Mouse (Mus musculus) hindbrain, embryonic 16.5 days (tissue): ENCODE data around the gene Nfia. TPM values are rescaled to one million over a fixed set of nuclear protein-coding genes. Genes with fewer than 3 reads are reported as not detected.

ENCODE experiments used
- ATAC-seq: fragments of 200-750 bp; cut with Nextera tagmentation; 2 replicates; pipeline ENCODE4 v1.8.0; 2017; ENCODE audit warnings: moderate TSS enrichment, moderate library complexity
- H3K27ac ChIP-seq: fragments of 300-500 bp; sonication (generic); 2 replicates; pipeline ENCODE4 v1.5.1; 2014; ENCODE audit warnings: low read depth, mild to moderate bottlenecking, control low read depth, low read length, moderate library complexity
- H3K27me3 ChIP-seq: fragments of 300-500 bp; sonication (generic); replicated peaks from 2 replicates; pipeline ENCODE4 v1.6.1; 2014; ENCODE audit warnings: low read length; ENCODE audit not compliant: control insufficient read depth, insufficient read depth
- H3K36me3 ChIP-seq: fragments of 300-500 bp; sonication (generic); 2 replicates; pipeline ENCODE4 v1.6.1; 2014; ENCODE audit warnings: mild to moderate bottlenecking, low read length, moderate library complexity, mixed read lengths; ENCODE audit not compliant: control insufficient read depth, insufficient read depth
- H3K4me1 ChIP-seq: fragments of 300-500 bp; sonication (generic); 2 replicates; pipeline ENCODE4 v1.6.1; 2014; ENCODE audit warnings: low read depth, low read length; ENCODE audit not compliant: control insufficient read depth, insufficient read depth
- H3K4me2 ChIP-seq: fragments of 300-500 bp; sonication (generic); 2 replicates; pipeline ENCODE4 v1.6.1; 2014; ENCODE audit warnings: mild to moderate bottlenecking, low read length, control low read depth, moderate library complexity
- H3K4me3 ChIP-seq: fragments of 300-500 bp; sonication (generic); 2 replicates; pipeline ENCODE4 v1.5.1; 2014; ENCODE audit warnings: mild to moderate bottlenecking, low read length, control low read depth, moderate library complexity
- H3K9ac ChIP-seq: fragments of 300-500 bp; sonication (generic); 2 replicates; pipeline ENCODE4 v1.6.1; 2014; ENCODE audit warnings: low read depth, mild to moderate bottlenecking, control low read depth, low read length, moderate library complexity
- H3K9me3 ChIP-seq: fragments of 300-500 bp; sonication (generic); 2 replicates; pipeline ENCODE4 v1.6.1; 2014; ENCODE audit warnings: mild to moderate bottlenecking, low read length, moderate library complexity; ENCODE audit not compliant: control insufficient read depth
- WGBS: fragments of 180-500 bp; shearing (Covaris S2); extraction: QIAGEN DNeasy Blood & Tissue Kit; methylation state at CpG from one replicate; pipeline ENCODE4 v1.1.7; 2014; 5-methylcytosine and 5-hydroxymethylcytosine counted together
- polyA plus RNA-seq: library from polyadenylated mRNA; unstranded; fragments of >200 nt; fragmentation: Nextera tagmentation; extraction: Ambion mirVana; gene quantifications from 2 replicates; pipeline ENCODE4 v1.2.1, GENCODE M21; 2015

Nfia gene
- polyA plus RNA-seq, 1 experiment from 2014 or later = 38.4 TPM

DNA sequence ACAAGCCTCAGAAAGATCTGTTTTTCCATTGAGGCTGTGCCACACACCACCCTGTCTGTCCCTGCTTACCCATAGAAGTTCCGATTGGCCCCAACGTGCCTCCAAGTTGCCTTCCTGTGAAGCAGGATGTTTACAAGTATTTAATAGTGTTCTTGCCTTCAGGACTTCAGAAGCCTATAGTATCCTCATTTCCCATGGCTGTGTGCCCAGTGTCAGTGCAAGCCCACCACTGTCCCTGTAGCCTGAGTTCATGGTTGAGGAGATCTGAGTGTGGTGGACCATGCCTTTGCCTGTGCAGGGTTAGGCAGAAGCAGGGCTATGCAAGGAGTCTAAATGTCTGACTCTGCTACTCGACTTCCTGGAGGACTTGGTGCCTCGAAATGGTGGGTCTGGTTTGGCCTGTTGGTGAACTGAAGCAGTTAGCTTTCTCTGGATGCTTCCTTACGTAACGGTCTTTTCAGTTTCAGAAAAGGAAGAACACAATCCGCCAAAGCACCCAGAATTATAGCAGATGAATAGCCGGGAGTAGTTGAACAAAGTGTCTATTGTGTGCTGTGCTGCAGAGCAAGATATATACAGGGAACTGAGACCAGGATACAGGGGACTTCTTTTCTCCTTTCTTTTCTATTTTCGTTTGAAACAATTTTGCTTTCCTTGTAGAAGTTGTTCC lies 99.4 kb downstream of the Nfia start:
- Histone ChIP-seq H3K27ac (peak overlapping the region; percentile 11; the same call in 1 of the 2 replicates), H3K4me2 (no peak overlapping the region)

DNA sequence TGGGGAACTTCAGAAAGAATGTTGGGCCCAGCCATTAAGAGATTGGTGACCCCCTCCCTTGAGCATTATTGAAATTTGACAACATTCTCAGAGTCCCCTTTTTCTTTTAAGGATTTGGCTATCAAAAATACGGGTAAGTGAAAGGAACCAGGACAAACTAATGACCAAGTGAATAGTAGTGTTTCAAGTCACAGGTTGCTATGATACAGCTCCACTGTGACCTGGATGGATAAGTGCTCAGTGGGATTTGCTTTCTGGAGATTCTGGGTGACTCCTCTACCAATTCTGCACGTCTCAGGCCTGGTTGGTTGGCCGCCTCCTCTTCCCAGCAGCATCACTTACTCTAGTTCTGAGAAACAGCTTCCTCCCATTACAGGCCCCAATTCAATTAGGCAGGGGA lies 102.4 kb downstream of the Nfia start:
- H3K27ac ChIP-seq = no peak overlapping the region
- WGBS = 36% methylated on average over 3 of the region's 3 CpGs
- no peak overlapping the region for H3K4me2 ChIP-seq
- no peak overlapping the region for H3K4me3 ChIP-seq
- H3K4me1 ChIP-seq = peaks cover 9% of the 10 kb centered on the region
- H3K36me3 ChIP-seq = no peaks in the 10 kb centered on the region
- no peaks in the 10 kb centered on the region for H3K9me3 ChIP-seq
- peak; percentile 60 for ATAC-seq
- no peak overlapping the region for H3K9ac ChIP-seq
- H3K27me3 ChIP-seq = no peaks in the 10 kb centered on the region

More for the DNA sequence above, 99.4 kb downstream of the Nfia start:
- no peaks in the 10 kb centered on the region for H3K36me3 ChIP-seq
- peaks cover 20% of the 10 kb centered on the region for H3K4me1 ChIP-seq
- no peaks in the 10 kb centered on the region for H3K27me3 ChIP-seq
- no peak overlapping the region for H3K9ac ChIP-seq
- H3K9me3 ChIP-seq = no peaks in the 10 kb centered on the region
- no peak overlapping the region for H3K4me3 ChIP-seq
- no peak for ATAC-seq
- WGBS = 36% methylated on average over 9 of the region's 9 CpGs

DNA sequence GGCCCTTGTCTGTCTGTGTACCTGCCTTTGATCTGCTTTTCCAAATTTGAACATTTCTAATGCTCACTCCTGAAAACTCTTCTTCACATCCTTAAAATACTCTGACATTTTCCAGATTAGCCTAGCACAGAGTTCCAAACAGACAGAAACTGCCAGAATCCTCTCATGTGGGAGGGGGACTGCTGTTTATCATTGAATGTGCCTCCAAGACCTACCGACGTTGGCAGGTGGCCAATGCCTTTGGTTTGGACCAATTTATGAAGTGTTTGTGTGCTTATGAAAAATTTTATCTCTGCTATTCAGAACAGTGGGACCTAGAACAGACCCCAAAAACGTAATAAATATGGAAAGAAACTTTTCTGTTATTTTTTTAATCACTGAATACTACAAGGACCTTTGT lies 103.4 kb downstream of the Nfia start:
- no peak overlapping the region for H3K4me2 ChIP-seq
- peaks cover 11% of the 10 kb centered on the region for H3K4me1 ChIP-seq
- no peaks in the 10 kb centered on the region for H3K9me3 ChIP-seq
- no peak overlapping the region for H3K27ac ChIP-seq
- no peaks in the 10 kb centered on the region for H3K36me3 ChIP-seq
- H3K27me3 ChIP-seq = no peaks in the 10 kb centered on the region
- WGBS = 62% methylated on average over 3 of the region's 3 CpGs
- ATAC-seq = no peak
- H3K4me3 ChIP-seq = no peak overlapping the region
- H3K9ac ChIP-seq = no peak overlapping the region

DNA sequence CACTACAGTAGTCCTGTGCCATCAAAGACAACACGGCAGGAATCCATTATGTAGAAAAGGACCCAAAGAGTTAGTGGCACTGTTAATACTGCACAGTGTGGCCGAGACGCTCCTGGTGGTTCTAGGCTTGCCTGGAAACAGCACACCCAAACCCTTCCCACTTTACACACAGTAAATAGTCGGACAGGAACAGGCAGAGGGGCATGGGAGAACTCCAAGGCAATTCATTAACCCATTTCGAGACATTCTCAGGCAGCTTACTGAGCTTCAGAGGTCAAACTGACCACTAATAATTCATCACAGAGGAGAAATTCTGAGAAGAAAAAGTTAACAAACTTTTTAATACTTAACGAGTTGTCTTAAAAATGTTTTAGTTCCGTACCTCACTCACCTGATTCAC lies 107.2 kb downstream of the Nfia start:
- Histone ChIP-seq H3K4me3 (no peak overlapping the region), H3K36me3 (no peaks in the 10 kb centered on the region), H3K27ac (no peak overlapping the region), H3K9me3 (no peaks in the 10 kb centered on the region), H3K27me3 (no peaks in the 10 kb centered on the region), H3K4me1 (peaks cover 5% of the 10 kb centered on the region), H3K9ac (no peak overlapping the region), H3K4me2 (no peak overlapping the region)
- WGBS = 64% methylated on average over 7 of the region's 7 CpGs
- peak; percentile 32; the same call in 1 of the 2 replicates for ATAC-seq

DNA sequence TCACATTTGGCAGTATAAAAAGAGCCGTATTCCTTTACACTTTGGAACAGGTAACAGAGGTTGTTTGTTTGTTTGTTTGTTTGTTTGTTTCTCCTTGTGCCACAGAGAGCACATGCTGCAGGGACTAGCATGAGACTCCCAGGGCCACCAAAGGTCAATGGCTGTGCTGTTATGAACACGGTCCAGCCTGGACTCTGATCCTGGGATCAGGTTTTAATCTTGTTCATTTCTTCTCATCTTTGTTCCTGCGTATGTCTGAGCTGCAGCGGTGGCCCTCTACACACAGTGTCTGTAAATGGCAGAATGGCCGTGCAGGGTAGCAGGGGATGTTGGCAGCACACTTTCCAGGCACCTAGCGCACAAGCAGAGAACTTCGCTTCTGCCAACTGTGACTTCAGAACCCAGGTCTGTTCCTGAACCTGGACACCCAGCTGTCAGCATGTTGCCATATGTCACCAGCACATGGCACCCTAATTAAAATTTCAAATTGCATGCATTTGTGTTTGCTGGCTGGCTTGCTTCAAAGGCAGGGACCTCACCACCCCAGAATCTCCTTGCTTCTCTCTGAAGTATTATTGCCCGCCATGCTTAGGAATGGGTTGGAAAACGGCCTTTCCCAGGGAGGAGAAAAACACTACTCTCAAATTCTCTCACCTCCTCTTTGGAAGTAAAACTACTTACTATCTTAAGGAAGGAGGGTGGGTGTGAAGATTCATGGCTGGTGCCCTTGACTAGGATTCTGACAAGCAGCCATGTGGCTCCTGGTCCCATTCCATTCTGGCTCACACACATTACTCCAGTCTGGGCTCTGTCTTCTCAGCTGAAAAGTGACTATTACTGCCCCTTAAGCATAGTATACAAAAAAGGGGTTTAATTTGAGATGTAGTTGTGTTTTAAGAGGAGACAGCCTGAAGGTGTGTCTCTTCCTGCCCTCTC lies 107.9 kb downstream of the Nfia start:
- Histone ChIP-seq H3K27ac (peak overlapping the region; percentile 51; the same call in 1 of the 2 replicates), H3K27me3 (no peaks in the 10 kb centered on the region)
- peak; percentile 77 for ATAC-seq

DNA sequence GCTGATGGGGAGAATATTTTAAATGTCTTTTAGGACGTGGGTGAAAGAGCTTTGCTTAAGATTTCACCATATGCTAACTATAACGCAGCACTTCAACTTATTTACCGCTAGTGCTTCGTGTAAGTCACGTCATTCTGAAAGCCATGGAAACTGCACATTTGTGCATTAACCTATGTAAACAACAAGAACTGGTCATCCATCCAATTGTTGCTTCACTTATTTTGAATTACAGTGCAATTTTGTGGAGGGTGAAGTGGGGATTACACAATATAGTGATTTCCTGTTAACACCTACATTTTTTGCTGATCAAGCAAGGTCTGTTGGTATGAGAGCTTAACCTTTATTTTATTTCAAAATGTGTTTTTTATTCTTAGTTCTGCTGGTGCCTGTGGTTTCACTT lies 113.0 kb downstream of the Nfia start:
- H3K9ac ChIP-seq = no peak overlapping the region
- ATAC-seq = no peak
- H3K36me3 ChIP-seq = no peaks in the 10 kb centered on the region
- H3K27ac ChIP-seq = no peak overlapping the region
- H3K27me3 ChIP-seq = no peaks in the 10 kb centered on the region
- no peaks in the 10 kb centered on the region for H3K9me3 ChIP-seq
- no peak overlapping the region for H3K4me3 ChIP-seq
- 80% methylated on average over 5 of the region's 5 CpGs for WGBS
- H3K4me2 ChIP-seq = no peak overlapping the region
- H3K4me1 ChIP-seq = peaks cover under 1% of the 10 kb centered on the region; the same call in 1 of the 2 replicates

More for the DNA sequence above, 107.9 kb downstream of the Nfia start:
- 61% methylated on average over 9 of the region's 9 CpGs for WGBS
- H3K36me3 ChIP-seq = no peaks in the 10 kb centered on the region
- peaks cover 5% of the 10 kb centered on the region for H3K4me1 ChIP-seq
- no peak overlapping the region for H3K4me2 ChIP-seq
- no peak overlapping the region for H3K9ac ChIP-seq
- no peaks in the 10 kb centered on the region for H3K9me3 ChIP-seq
- no peak overlapping the region for H3K4me3 ChIP-seq

DNA sequence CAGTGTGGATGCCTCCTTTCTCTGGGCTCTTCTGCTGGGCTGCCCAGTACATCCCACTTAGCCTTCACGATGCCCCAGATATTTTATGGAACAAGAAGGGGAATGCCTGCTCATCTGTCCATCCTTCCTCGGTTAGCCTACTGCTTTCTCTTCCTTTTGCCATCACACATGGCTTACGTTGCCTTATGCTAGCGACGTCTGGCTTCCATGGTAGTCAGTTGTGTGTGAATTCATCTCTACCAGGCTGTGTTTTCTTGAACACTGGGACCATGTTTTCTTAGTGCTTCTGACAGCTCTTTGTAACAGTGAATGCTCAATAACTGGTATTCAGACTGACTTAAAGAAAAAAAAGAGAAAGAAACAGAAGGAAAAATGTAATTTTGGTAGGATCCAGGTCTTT lies 113.7 kb downstream of the Nfia start:
- H3K9ac ChIP-seq = no peak overlapping the region
- H3K9me3 ChIP-seq = no peaks in the 10 kb centered on the region
- no peaks in the 10 kb centered on the region for H3K36me3 ChIP-seq
- H3K27ac ChIP-seq = no peak overlapping the region
- H3K27me3 ChIP-seq = no peaks in the 10 kb centered on the region
- no peaks in the 10 kb centered on the region for H3K4me1 ChIP-seq
- H3K4me2 ChIP-seq = no peak overlapping the region
- no peak overlapping the region for H3K4me3 ChIP-seq
- no peak for ATAC-seq
- WGBS = 92% methylated on average over 5 of the region's 5 CpGs

DNA sequence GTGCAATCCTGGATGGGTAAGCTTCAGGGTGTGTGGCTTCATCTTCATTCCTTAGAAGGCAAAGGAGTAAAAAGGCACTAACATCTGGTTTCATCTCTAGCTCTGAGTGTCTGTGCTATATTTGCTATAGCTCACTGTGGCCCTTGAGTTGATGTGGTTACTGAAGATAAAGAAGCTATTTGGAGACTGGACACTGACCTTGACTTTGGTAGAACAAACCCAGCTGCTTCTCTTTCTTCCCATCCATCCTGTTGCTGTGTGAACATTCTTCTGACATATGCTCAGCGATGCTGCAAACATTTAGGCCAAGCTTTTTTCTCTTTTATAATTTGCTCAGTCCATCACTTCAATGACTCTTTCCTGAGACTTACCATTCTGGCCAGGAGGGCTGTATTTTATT lies 114.7 kb downstream of the Nfia start:
- Histone ChIP-seq H3K4me1 (no peaks in the 10 kb centered on the region), H3K9me3 (no peaks in the 10 kb centered on the region), H3K27me3 (no peaks in the 10 kb centered on the region), H3K27ac (no peak overlapping the region), H3K4me3 (no peak overlapping the region), H3K9ac (no peak overlapping the region), H3K36me3 (no peaks in the 10 kb centered on the region), H3K4me2 (no peak overlapping the region)
- no peak for ATAC-seq
- WGBS = 91% methylated on average over 1 of the region's 1 CpGs

DNA sequence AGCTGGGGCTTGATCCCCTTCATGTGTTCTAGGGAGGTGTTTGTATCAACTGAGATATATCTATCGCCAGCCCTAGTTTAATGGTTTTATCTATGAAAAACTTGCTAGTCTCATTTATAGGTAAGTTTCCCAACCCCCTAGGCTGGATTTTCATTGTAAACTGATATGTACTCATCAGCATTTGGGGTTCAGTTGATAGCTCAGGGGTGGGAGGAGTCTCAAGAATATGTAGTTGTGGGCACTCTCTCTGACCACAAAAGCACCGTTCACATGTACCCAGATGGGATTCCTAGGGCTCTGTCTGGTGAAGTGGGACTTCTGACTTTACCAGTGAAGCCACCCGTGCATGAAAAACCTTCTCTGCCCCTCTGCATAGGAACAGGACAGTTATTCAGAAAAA lies 118.5 kb downstream of the Nfia start:
- WGBS = 81% methylated on average over 3 of the region's 3 CpGs
- no peak for ATAC-seq

More for the DNA sequence above, 118.5 kb downstream of the Nfia start:
- H3K4me1 ChIP-seq = no peaks in the 10 kb centered on the region
- H3K27ac ChIP-seq = no peak overlapping the region
- H3K9me3 ChIP-seq = no peaks in the 10 kb centered on the region
- no peaks in the 10 kb centered on the region for H3K36me3 ChIP-seq
- no peak overlapping the region for H3K9ac ChIP-seq
- no peak overlapping the region for H3K4me2 ChIP-seq
- H3K4me3 ChIP-seq = no peak overlapping the region
- no peaks in the 10 kb centered on the region for H3K27me3 ChIP-seq
